Mouse (Mus musculus) midbrain, postnatal 0 days (tissue): Measurements from ENCODE around the gene Acat3. TPM values are rescaled to one million over a fixed set of nuclear protein-coding genes. Genes with fewer than 3 reads are reported as not detected.
"Not testable (repeated sequence)": the region's sequence is repeated elsewhere in the genome, so short reads cannot be mapped to it uniquely, and the experiment has no call there.

Experiments
- ATAC-seq: fragments of 200-750 bp; cut with Nextera tagmentation; 2 replicates; pipeline ENCODE4 v1.8.0; 2017; ENCODE audit warnings: moderate number of reproducible peaks, mild to moderate bottlenecking, moderate TSS enrichment, moderate library complexity; ENCODE audit not compliant: low FRiP score
- DNase-seq: peaks from one replicate; pipeline ENCODE4 v3.0.0-alpha.2; 2015; ENCODE audit warnings: low spot score
- H3K27ac ChIP-seq: fragments of 300-500 bp; sonication (generic); 2 replicates; pipeline ENCODE4 v1.5.1; 2014; ENCODE audit warnings: low read depth, mild to moderate bottlenecking, low read length, mixed read lengths
- H3K27me3 ChIP-seq: fragments of 300-500 bp; sonication (generic); 2 replicates; pipeline ENCODE4 v1.6.1; 2014; ENCODE audit warnings: low read length, control low read depth, mixed read lengths; ENCODE audit not compliant: insufficient read depth
- H3K36me3 ChIP-seq: fragments of 300-500 bp; sonication (generic); 2 replicates; pipeline ENCODE4 v1.6.1; 2014; ENCODE audit warnings: low read length, control low read depth, mixed read lengths; ENCODE audit not compliant: insufficient read depth
- H3K4me1 ChIP-seq: fragments of 300-500 bp; sonication (generic); 2 replicates; pipeline ENCODE4 v1.6.1; 2014; ENCODE audit warnings: mild to moderate bottlenecking, control low read depth, antibody characterized with exemption, low read length, mixed read lengths; ENCODE audit not compliant: insufficient read depth
- H3K4me2 ChIP-seq: fragments of 300-500 bp; sonication (generic); 2 replicates; pipeline ENCODE4 v1.6.1; 2014; ENCODE audit warnings: low read depth, mild to moderate bottlenecking, low read length, mixed read lengths; ENCODE audit not compliant: poor library complexity, severe bottlenecking
- H3K4me3 ChIP-seq: fragments of 300-500 bp; sonication (generic); 2 replicates; pipeline ENCODE4 v1.5.1; 2014; ENCODE audit warnings: low read depth, mild to moderate bottlenecking, low read length, moderate library complexity
- H3K9ac ChIP-seq: fragments of 300-500 bp; sonication (generic); replicated peaks from 2 replicates; pipeline ENCODE4 v1.6.1; 2014; ENCODE audit warnings: mild to moderate bottlenecking, low read length, moderate library complexity, mixed read lengths; ENCODE audit not compliant: poor library complexity, severe bottlenecking
- H3K9me3 ChIP-seq: fragments of 300-500 bp; sonication (generic); 2 replicates; pipeline ENCODE4 v1.6.1; 2016; ENCODE audit warnings: low read length, control low read depth
- CTCF ChIP-seq: IDR thresholded peaks from 2 replicates; pipeline ENCODE4 v1.5.1; 2016; ENCODE audit warnings: antibody characterized with exemption, mild to moderate bottlenecking
- WGBS: fragments of 180-500 bp; shearing (Covaris S2); extraction: QIAGEN DNeasy Blood & Tissue Kit; methylation state at CpG from one replicate; pipeline ENCODE4 v1.1.7; 2014; 5-methylcytosine and 5-hydroxymethylcytosine counted together
- polyA plus RNA-seq: library from polyadenylated mRNA; unstranded; fragments of >200 nt; fragmentation: Nextera tagmentation; extraction: Ambion mirVana; gene quantifications from 2 replicates; pipeline ENCODE4 v1.2.1, GENCODE M21; 2015
- total RNA-seq: library from RNA; depleted of rRNA; stranded (reverse); fragments of >200 nt; gene quantifications from 2 replicates; pipeline ENCODE4 v1.2.3, GENCODE M21; 2014; rRNA removed

Gene Acat3
- total RNA-seq (0.52 and 0.82 TPM in 2 replicates), polyA plus RNA-seq (1.5 and 2.0 TPM in 2 replicates)

GRCm38 (mm10) chr17:12940151-12940805 is at the start of gene Acat3:
TSS of gene Acat3 (minus strand) at chr17:12940600.
- no peak for TF ChIP-seq CTCF
- peak within 1 kb of the TSS; percentile 15; the same call in 1 of the 2 replicates for H3K4me3 ChIP-seq
- H3K36me3 ChIP-seq, result peaks cover 21% of the 10 kb centered on the region
- H3K27ac ChIP-seq, result no peak within 1 kb of the TSS
- no peaks in the 10 kb centered on the region for H3K27me3 ChIP-seq
- H3K9ac ChIP-seq, result no peak within 1 kb of the TSS
- peak; percentile 33; the same call in 1 of the 2 replicates for ATAC-seq
- H3K4me1 ChIP-seq, result no peaks in the 10 kb centered on the region; the same call in 1 of the 2 replicates
- DNase-seq, result no peak
- no peaks in the 10 kb centered on the region for H3K9me3 ChIP-seq
- WGBS, result 17% methylated on average over 26 of the region's 27 CpGs
- peak within 1 kb of the TSS; percentile 51 for H3K4me2 ChIP-seq

- ATAC-seq, H3K36me3 ChIP-seq, H3K9ac ChIP-seq, H3K9me3 ChIP-seq, H3K27me3 ChIP-seq, H3K4me2 ChIP-seq, DNase-seq, H3K4me3 ChIP-seq, H3K27ac ChIP-seq, H3K4me1 ChIP-seq: not testable (repeated sequence)
- WGBS, result 98% methylated on average over 8 of the region's 8 CpGs
These were observed 47.7 kb upstream of the Acat3 start for GRCm38 (mm10) chr17:12988096-12988495.

GRCm38 (mm10) chr17:12983988-12984387 is 43.6 kb upstream of the Acat3 start:
- DNase-seq, result no peak
- TF ChIP-seq CTCF, result no peak
- WGBS, result 87% methylated on average over 2 of the region's 2 CpGs
- Histone ChIP-seq H3K4me1 (no peaks in the 10 kb centered on the region), H3K9me3 (no peaks in the 10 kb centered on the region), H3K9ac (no peak overlapping the region), H3K27me3 (no peaks in the 10 kb centered on the region), H3K36me3 (peaks cover 20% of the 10 kb centered on the region), H3K4me3 (no peak overlapping the region), H3K4me2 (no peak overlapping the region), H3K27ac (no peak overlapping the region)
- no peak for ATAC-seq

- H3K4me1 ChIP-seq, result no peaks in the 10 kb centered on the region
- no peak for TF ChIP-seq CTCF
- DNase-seq, result no peak
- H3K4me3 ChIP-seq, result no peak overlapping the region
- no peak overlapping the region for H3K27ac ChIP-seq
- no peak for ATAC-seq
- H3K27me3 ChIP-seq, result no peaks in the 10 kb centered on the region
- peaks cover 40% of the 10 kb centered on the region for H3K36me3 ChIP-seq
- no peak overlapping the region for H3K4me2 ChIP-seq
- H3K9ac ChIP-seq, result no peak overlapping the region
- 95% methylated on average over 1 of the region's 1 CpGs for WGBS
- H3K9me3 ChIP-seq, result no peaks in the 10 kb centered on the region
These were observed 38.1 kb upstream of the Acat3 start for GRCm38 (mm10) chr17:12978546-12978945.

- Histone ChIP-seq H3K4me1 (no peaks in the 10 kb centered on the region), H3K4me3 (no peak overlapping the region), H3K27me3 (no peaks in the 10 kb centered on the region), H3K9ac (no peak overlapping the region), H3K27ac (no peak overlapping the region), H3K36me3 (peaks cover 24% of the 10 kb centered on the region), H3K9me3 (no peaks in the 10 kb centered on the region), H3K4me2 (no peak overlapping the region)
- no peak for ATAC-seq
- no peak for TF ChIP-seq CTCF
- 89% methylated on average over 2 of the region's 2 CpGs for WGBS
- DNase-seq, result no peak
These were observed 33.5 kb upstream of the Acat3 start for GRCm38 (mm10) chr17:12973851-12974250.

GRCm38 (mm10) chr17:12967173-12967572 is 26.8 kb upstream of the Acat3 start:
- TF ChIP-seq CTCF, result no peak
- Histone ChIP-seq H3K9me3 (no peaks in the 10 kb centered on the region), H3K9ac (no peak overlapping the region), H3K4me1 (no peaks in the 10 kb centered on the region), H3K4me2 (no peak overlapping the region), H3K36me3 (peaks cover 17% of the 10 kb centered on the region), H3K27me3 (no peaks in the 10 kb centered on the region), H3K27ac (no peak overlapping the region), H3K4me3 (no peak overlapping the region)
- DNase-seq (no peak), ATAC-seq (no peak)
- 86% methylated on average over 2 of the region's 2 CpGs for WGBS
